Mouse (Mus musculus) liver, embryonic 18 days (tissue): ENCODE measurements around the gene Xndc1. TPM values are rescaled to one million over a fixed set of nuclear protein-coding genes. Genes with fewer than 3 reads are reported as not detected.

ENCODE experiments used
- polyA plus RNA-seq: library from polyadenylated mRNA; depleted of rRNA; stranded (reverse); fragments of >200 nt; gene quantifications from 2 replicates; pipeline ENCODE4 v1.2.3, GENCODE M21; 2012; rRNA removed

Gene Xndc1
- polyA plus RNA-seq: 8.8 and 12.2 TPM in 2 replicates

GRCm38 (mm10) chr7:102065046-102065891, at the start of gene Xndc1, which contains the start of the genes Rnf121 and Xntrpc:
TSS of gene Xndc1 (plus strand) at chr7:102065511.
TSS of gene Rnf121 (minus strand) at chr7:102065469.
TSS of gene Xntrpc (plus strand) at chr7:102065713.

DNA sequence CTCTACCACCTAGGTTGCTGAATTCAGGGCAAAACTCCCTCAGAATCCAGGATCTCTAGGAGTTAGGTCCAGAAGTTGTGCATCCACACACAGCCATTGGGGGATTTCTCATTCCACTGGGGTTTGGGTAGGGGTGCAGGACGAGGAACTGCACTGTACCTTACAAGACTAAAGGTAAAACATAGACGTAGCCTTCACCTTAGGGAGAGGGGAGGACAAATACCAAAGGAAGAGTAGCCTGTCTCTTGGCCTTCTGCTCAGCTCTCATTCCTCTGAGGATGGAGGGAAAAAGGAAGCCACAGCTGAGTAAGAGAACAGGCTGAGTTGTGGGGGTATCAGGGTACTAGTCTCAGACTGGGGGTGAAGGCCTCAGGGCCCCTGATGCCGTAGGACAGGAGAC, 46.7 kb upstream of the Xndc1 start, which contains the start of gene Il18bp:
TSS of gene Il18bp (minus strand) at position 101 of the 400 bp plus-strand sequence.

DNA sequence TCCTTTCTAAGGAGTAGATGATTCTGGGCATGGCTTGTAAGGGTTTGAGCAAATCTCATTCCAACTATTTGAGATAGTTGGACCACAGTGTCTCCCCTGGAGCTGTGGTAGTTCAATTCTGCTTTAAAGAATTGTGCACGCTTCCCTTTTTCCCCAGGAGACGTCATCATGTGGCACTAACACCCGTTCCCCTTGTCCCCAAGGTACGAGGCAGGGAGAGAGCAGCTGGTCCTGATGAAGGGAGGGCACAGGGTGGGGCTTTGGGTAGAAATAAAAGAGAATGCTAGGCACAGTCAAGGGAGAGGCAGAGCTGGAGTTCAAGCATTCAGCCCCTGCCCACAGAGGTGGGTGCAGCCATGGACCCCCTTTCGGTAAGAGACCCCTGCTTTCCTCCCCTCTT, 17.5 kb downstream of the Xndc1 start, which contains the start of gene Trpc2:
TSS of gene Trpc2 (plus strand) at position 301 of the 400 bp plus-strand sequence.

DNA sequence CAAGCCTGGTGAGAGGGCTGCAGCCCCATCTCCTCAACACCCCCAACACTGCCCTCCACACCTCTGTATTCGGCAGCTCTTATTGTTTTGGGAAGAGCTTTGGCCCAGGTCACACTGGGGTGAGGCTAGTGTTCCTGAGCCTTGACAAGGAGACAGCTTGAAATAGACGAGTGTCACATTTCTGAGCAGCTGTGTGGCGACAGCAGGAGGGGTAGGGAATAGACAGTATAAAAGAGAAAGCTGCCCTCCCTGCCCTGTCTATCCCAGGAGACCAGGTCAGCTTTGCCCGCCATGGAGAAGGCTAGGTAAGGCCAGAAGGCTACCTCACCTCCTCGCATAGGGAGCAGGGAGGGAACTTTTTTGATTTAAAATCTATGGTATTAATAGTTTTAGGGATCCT, 36.2 kb downstream of the Xndc1 start, which contains the start of gene Art1:
TSS of gene Art1 (plus strand) at position 257 of the 400 bp plus-strand sequence.

GRCm38 (mm10) chr7:102109171-102109570, 43.9 kb downstream of the Xndc1 start, which contains the start of gene Art5:
TSS of gene Art5 (minus strand) at chr7:102109489.

GRCm38 (mm10) chr7:102116579-102117331, 51.4 kb downstream of the Xndc1 start, which contains the start of gene Chrna10:
TSS of gene Chrna10 (minus strand) at chr7:102116828.

Other genes starting within 250 kb of the Xndc1 start
- not detected in 2 replicates for gene Phox2a, start 247.2 kb upstream of the Xndc1 start, polyA plus RNA-seq
- gene Inppl1, start 227.3 kb upstream of the Xndc1 start, polyA plus RNA-seq: 8.9 and 10.5 TPM in 2 replicates
- gene Folr2, start 208.3 kb upstream of the Xndc1 start, polyA plus RNA-seq: 16.4 and 18.0 TPM in 2 replicates
- gene Anapc15, start 201.8 kb upstream of the Xndc1 start, polyA plus RNA-seq: 30.0 TPM in 2 replicates
- 0.36 and 0.81 TPM in 2 replicates for gene Folr1, start 194.7 kb upstream of the Xndc1 start, polyA plus RNA-seq
- gene Lamtor1, start 159.6 kb upstream of the Xndc1 start, polyA plus RNA-seq: 62.9 and 68.3 TPM in 2 replicates
- 0.07 TPM in 2 replicates for gene Tomt, start 159.2 kb upstream of the Xndc1 start, polyA plus RNA-seq
- 3.7 and 4.5 TPM in 2 replicates for gene Lrrc51, start 131.6 kb upstream of the Xndc1 start, polyA plus RNA-seq
- gene Numa1, start 131.4 kb upstream of the Xndc1 start, polyA plus RNA-seq: 17.2 and 21.1 TPM in 2 replicates
- gene Il18bp, start 46.8 kb upstream of the Xndc1 start, polyA plus RNA-seq: 31.9 and 35.6 TPM in 2 replicates
- gene Rnf121, start within 50 bp of the Xndc1 start, polyA plus RNA-seq: 17.7 and 20.7 TPM in 2 replicates
- 1.00 and 1.0 TPM in 2 replicates for gene Xntrpc, start 202 bp downstream of the Xndc1 start, polyA plus RNA-seq
- 0.10 TPM in 1 of 2 replicates, not detected in the other for gene Trpc2, start 17.6 kb downstream of the Xndc1 start, polyA plus RNA-seq
- 0.02 and 0.07 TPM in 2 replicates for gene Art1, start 36.2 kb downstream of the Xndc1 start, polyA plus RNA-seq
- gene Art5, start 44.0 kb downstream of the Xndc1 start, polyA plus RNA-seq: 0.02 and 0.10 TPM in 2 replicates
- 0.01 TPM in 1 of 2 replicates, not detected in the other for gene Chrna10, start 51.3 kb downstream of the Xndc1 start, polyA plus RNA-seq
- gene Nup98, start 144.7 kb downstream of the Xndc1 start, polyA plus RNA-seq: 5.9 and 6.5 TPM in 2 replicates
- gene Pgap2, start 144.7 kb downstream of the Xndc1 start, polyA plus RNA-seq: 19.6 and 20.5 TPM in 2 replicates
- 30.6 and 31.5 TPM in 2 replicates for gene Rhog, start 190.5 kb downstream of the Xndc1 start, polyA plus RNA-seq
- 10.8 and 12.6 TPM in 2 replicates for gene Stim1, start 202.3 kb downstream of the Xndc1 start, polyA plus RNA-seq